Mouse (Mus musculus): Measurements from ENCODE around the gene Fryl. TPM values are rescaled to one million over a fixed set of nuclear protein-coding genes. Genes with fewer than 3 reads are reported as not detected.

Fryl gene
- total and polyA plus RNA-seq, 2 experiments from 2014 or later = 17.7 to 53.6 TPM

DNA sequence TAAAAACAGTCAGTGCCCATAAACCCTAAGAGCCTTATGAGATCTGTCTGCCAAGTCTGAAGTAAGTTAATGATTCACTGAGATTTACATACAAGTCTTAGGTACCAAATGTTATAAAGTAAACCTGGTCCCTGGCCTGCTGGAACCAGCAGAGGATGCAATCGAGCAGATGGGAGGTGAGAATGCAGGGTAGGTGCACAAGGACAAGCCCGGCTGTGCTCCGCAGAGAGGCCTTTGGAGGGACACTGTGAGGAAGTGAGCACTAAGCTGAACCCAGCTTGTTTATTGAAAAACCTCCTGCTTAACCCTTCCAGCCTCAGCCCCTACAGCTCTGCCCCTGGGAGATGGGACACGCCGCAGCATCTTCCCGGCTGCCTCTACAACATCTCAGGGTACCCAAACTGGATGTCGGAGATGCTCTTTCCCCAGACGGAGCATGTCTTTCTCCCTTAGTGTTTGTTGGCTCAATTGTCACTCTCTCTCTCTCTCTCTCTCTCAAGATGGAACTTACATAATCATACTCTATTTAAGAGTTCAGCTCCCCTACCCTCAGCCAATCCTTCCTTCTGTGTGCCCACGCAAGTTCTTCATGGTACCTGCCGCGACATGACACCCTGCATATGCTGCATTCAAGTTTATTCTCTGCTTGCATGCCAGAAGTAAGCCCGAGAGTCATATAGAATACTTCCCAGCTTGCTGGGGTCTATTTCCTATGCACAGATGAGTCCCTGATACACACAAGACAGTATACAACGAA, 136.3 kb downstream of the Fryl start:
- H3K4me1 ChIP-seq (ENCODE audit: insufficient read depth) = no peaks in the 10 kb centered on the region
- no peak overlapping the region for H3K4me2 ChIP-seq (ENCODE audit: low read depth)
- H3K27me3 ChIP-seq (ENCODE audit: insufficient read depth, low read length) = no peaks in the 10 kb centered on the region
- TF ChIP-seq CTCF (IDR thresholded peaks at IDR 0.05; ENCODE audit: low read depth) = no peak
- no peak overlapping the region for H3K4me3 ChIP-seq (ENCODE audit: low read depth, low read length)
- H3K27ac ChIP-seq (ENCODE audit: low read depth, low read length) = no peak overlapping the region
- H3K36me3 ChIP-seq (ENCODE audit: insufficient read depth) = peaks cover 16% of the 10 kb centered on the region
- ATAC-seq (no peak), DNase-seq (no peak)
- H3K9ac ChIP-seq = no peak overlapping the region
- no peaks in the 10 kb centered on the region for H3K9me3 ChIP-seq (ENCODE audit: low read length)
- 90% methylated on average over 13 of the region's 13 CpGs for WGBS

DNA sequence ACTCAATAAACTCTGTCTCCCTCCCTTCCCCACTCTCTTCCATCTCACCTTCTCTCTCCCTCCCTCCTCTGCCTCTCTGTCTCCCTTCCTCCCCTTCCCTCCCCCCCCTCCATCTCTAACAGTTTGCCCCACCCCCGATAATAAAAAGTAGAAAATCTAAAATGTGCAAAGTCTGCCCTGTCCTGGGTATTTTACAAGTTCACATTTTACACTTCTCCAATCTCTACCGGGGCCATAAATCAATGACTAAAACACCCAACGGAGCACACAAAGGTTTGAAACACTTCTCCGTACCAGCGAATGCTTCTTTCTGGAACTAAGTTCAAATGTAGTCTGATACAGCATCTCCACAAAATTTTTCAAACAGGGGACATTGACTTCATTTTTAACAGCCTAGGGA, 136.9 kb downstream of the Fryl start:
- no peaks in the 10 kb centered on the region for H3K9me3 ChIP-seq (ENCODE audit: low read length)
- WGBS = 93% methylated on average over 5 of the region's 5 CpGs
- H3K27me3 ChIP-seq (ENCODE audit: insufficient read depth, low read length) = no peaks in the 10 kb centered on the region
- no peak for TF ChIP-seq CTCF (IDR thresholded peaks at IDR 0.05; ENCODE audit: low read depth)
- no peak overlapping the region for H3K9ac ChIP-seq
- DNase-seq = no peak
- H3K27ac ChIP-seq (ENCODE audit: low read depth, low read length) = no peak overlapping the region
- peaks cover 16% of the 10 kb centered on the region for H3K36me3 ChIP-seq (ENCODE audit: insufficient read depth)
- H3K4me2 ChIP-seq (ENCODE audit: low read depth) = no peak overlapping the region
- no peaks in the 10 kb centered on the region for H3K4me1 ChIP-seq (ENCODE audit: insufficient read depth)
- H3K4me3 ChIP-seq (ENCODE audit: low read depth, low read length) = no peak overlapping the region
- no peak for ATAC-seq

DNA sequence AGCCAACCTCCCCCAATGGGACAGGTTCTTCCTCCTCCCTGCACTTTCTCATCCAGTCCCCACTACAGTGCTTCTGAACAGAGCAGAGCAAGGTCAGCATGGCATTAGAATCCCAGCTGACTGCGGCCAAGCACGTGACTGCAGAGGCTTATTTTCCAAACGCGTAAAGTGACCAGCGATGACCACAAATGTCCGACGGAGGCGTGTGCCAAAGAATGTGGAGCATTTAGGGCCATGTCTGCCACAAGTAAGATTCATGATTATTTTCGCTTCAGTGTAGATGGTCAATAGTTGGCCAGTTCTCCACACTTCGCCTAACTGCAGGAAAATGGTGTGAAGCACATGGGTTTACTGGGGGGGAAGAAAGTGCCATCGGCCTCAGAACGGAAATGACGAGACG, 137.6 kb downstream of the Fryl start:
- no peak for DNase-seq
- 90% methylated on average over 14 of the region's 14 CpGs for WGBS
- ATAC-seq = no peak
- H3K27me3 ChIP-seq (ENCODE audit: insufficient read depth, low read length) = no peaks in the 10 kb centered on the region
- no peaks in the 10 kb centered on the region for H3K9me3 ChIP-seq (ENCODE audit: low read length)
- H3K36me3 ChIP-seq (ENCODE audit: insufficient read depth) = peaks cover 19% of the 10 kb centered on the region
- H3K4me1 ChIP-seq (ENCODE audit: insufficient read depth) = no peaks in the 10 kb centered on the region
- no peak overlapping the region for H3K4me2 ChIP-seq (ENCODE audit: low read depth)
- H3K27ac ChIP-seq (ENCODE audit: low read depth, low read length) = no peak overlapping the region
- no peak overlapping the region for H3K4me3 ChIP-seq (ENCODE audit: low read depth, low read length)
- H3K9ac ChIP-seq = no peak overlapping the region
- no peak for TF ChIP-seq CTCF (IDR thresholded peaks at IDR 0.05; ENCODE audit: low read depth)

DNA sequence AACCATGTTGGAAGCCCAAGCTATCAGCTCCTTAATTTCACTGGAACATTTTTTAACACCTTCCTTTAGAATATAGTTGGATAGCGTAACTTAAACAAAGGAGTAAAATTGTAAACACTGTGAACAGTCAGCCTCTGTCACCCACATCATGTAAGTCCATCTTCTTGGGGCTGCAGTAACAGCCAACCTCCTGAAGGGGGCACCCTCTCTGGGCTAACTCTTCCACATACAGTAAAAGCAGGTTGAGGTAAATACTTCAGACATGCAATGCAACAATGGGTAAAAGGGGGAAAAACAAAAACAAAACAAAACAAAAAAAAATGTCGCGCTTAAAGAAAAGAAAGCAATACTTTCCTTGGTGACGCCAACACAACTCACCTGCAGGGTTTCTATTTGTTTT, 141.5 kb downstream of the Fryl start:
- 89% methylated on average over 4 of the region's 4 CpGs for WGBS
- no peak for DNase-seq
- no peak overlapping the region for H3K27ac ChIP-seq (ENCODE audit: low read depth, low read length)

DNA sequence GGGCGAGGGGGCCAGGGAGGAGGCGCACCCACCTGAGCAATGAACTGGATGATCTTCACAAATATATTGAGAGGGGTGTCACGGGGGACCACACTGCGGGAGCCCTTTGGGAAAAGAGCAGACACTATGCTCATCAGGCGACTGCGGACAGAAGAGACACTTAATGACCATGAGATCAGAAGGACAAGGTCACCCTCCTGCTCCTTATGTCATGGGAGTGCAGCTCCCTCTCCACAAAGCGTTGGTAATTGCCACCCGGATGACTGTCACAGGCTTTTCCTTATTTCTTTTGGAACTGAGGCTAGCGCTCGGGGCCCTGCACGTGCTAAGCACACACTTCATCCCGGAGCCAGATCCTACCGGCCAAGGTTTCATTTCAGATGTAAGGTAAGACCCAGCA, 144.1 kb downstream of the Fryl start:
- 87% methylated on average over 13 of the region's 13 CpGs for WGBS
- no peaks in the 10 kb centered on the region for H3K4me1 ChIP-seq (ENCODE audit: insufficient read depth)
- H3K9ac ChIP-seq = no peak overlapping the region
- no peak overlapping the region for H3K27ac ChIP-seq (ENCODE audit: low read depth, low read length)
- DNase-seq (no peak), ATAC-seq (no peak)
- H3K4me3 ChIP-seq (ENCODE audit: low read depth, low read length) = no peak overlapping the region
- H3K4me2 ChIP-seq (ENCODE audit: low read depth) = no peak overlapping the region
- H3K27me3 ChIP-seq (ENCODE audit: insufficient read depth, low read length) = no peaks in the 10 kb centered on the region
- H3K36me3 ChIP-seq (ENCODE audit: insufficient read depth) = peaks cover 33% of the 10 kb centered on the region
- no peak for TF ChIP-seq CTCF (IDR thresholded peaks at IDR 0.05; ENCODE audit: low read depth)
- no peaks in the 10 kb centered on the region for H3K9me3 ChIP-seq (ENCODE audit: low read length)

More for the DNA sequence above, 141.5 kb downstream of the Fryl start:
- ATAC-seq = no peak
- TF ChIP-seq CTCF (IDR thresholded peaks at IDR 0.05; ENCODE audit: low read depth) = peak; percentile 65
- Histone ChIP-seq H3K36me3 (ENCODE audit: insufficient read depth) (peaks cover 17% of the 10 kb centered on the region), H3K4me2 (ENCODE audit: low read depth) (no peak overlapping the region), H3K27me3 (ENCODE audit: insufficient read depth, low read length) (no peaks in the 10 kb centered on the region), H3K4me3 (ENCODE audit: low read depth, low read length) (no peak overlapping the region), H3K4me1 (ENCODE audit: insufficient read depth) (no peaks in the 10 kb centered on the region), H3K9me3 (ENCODE audit: low read length) (no peaks in the 10 kb centered on the region), H3K9ac (no peak overlapping the region)

DNA sequence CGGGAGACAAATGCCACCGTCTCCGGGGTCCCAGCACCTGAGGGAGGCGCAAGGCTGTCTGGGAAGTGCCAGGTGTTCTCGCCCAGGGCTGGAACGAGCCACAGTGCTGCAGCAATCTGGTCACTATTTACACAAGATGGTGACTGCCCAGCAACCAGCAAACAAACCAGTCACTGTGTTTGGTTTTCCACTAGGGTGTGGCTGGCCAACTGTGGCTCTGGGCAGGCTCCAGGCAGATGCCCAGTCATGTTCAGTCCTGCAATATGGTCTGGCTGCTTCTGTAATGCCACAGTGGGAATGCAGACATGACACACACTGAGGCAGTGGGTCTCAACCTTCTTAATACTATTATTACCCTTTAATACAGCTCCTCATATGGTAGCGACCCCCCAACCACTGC, 152.8 kb downstream of the Fryl start:
- DNase-seq (no peak), ATAC-seq (no peak)
- no peaks in the 10 kb centered on the region for H3K4me1 ChIP-seq (ENCODE audit: insufficient read depth)
- no peak overlapping the region for H3K9ac ChIP-seq
- no peaks in the 10 kb centered on the region for H3K27me3 ChIP-seq (ENCODE audit: insufficient read depth, low read length)
- no peak overlapping the region for H3K4me2 ChIP-seq (ENCODE audit: low read depth)
- no peak overlapping the region for H3K4me3 ChIP-seq (ENCODE audit: low read depth, low read length)
- H3K9me3 ChIP-seq (ENCODE audit: low read length) = no peaks in the 10 kb centered on the region
- H3K27ac ChIP-seq (ENCODE audit: low read depth, low read length) = no peak overlapping the region
- peaks cover 70% of the 10 kb centered on the region for H3K36me3 ChIP-seq (ENCODE audit: insufficient read depth)
- TF ChIP-seq CTCF (IDR thresholded peaks at IDR 0.05; ENCODE audit: low read depth) = no peak
- 92% methylated on average over 7 of the region's 7 CpGs for WGBS

DNA sequence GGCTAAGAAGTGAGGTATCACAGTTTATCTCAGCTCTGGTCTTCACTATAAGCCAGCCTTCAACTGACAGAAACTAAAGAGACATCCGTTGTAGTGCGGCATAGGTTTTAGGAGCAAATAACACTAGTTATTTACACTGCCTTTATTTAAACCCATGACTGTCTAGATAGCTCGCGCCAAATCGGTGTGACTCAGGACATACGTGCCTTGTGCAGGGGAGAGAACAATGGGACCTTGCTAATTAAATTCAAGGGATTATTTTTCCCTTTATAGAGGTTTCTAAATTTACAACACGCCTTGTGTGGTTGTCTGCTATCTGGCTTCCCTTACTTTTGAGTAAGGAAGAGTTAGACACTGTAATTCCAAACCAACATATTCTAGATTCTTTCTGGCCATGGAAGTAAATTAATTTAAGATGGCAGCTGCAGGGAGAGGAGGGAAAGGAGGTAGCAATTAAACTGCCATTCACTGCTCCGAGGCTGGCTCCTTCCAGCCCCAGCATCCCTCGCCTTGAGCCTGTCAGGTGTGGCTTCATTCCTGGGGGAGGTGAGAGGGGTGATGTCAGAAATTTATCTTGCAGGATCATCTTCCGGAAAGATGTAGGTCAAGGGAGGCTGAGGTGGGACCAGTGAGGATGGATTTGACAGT, 154.0 kb downstream of the Fryl start:
- no peak overlapping the region for H3K27ac ChIP-seq (ENCODE audit: low read depth, low read length)
- 49% methylated on average over 10 of the region's 10 CpGs for WGBS
- H3K9ac ChIP-seq = no peak overlapping the region
- DNase-seq (no peak), ATAC-seq (no peak)
- no peaks in the 10 kb centered on the region for H3K27me3 ChIP-seq (ENCODE audit: insufficient read depth, low read length)
- no peak overlapping the region for H3K4me2 ChIP-seq (ENCODE audit: low read depth)
- H3K4me3 ChIP-seq (ENCODE audit: low read depth, low read length) = no peak overlapping the region
- H3K36me3 ChIP-seq (ENCODE audit: insufficient read depth) = peaks cover 71% of the 10 kb centered on the region
- no peaks in the 10 kb centered on the region for H3K9me3 ChIP-seq (ENCODE audit: low read length)
- no peaks in the 10 kb centered on the region for H3K4me1 ChIP-seq (ENCODE audit: insufficient read depth)
- TF ChIP-seq CTCF (IDR thresholded peaks at IDR 0.05; ENCODE audit: low read depth) = no peak
